Comparison of ENCODE assay signal across 22 mouse cellular contexts in genomic region chr6:5969613-5970012, GRCm38 (mm10).
DNase-seq lines count a peak whose midpoint lies in the region; ATAC-seq and TF ChIP-seq lines count a peak whose summit lies in the region.
"Had no signal": no experiment of that assay in that cellular context is flagged by ENCODE, and none has a peak within 500 bp of the region (broad histone marks: within the 10 kb centered on the region; RNA-seq: fewer than 3 reads in every experiment).

No protein-coding gene starts in this region.

- H3K27me3 ChIP-seq in heart, embryonic 10.5 days (ENCODE audit: insufficient read depth, poor library complexity, severe bottlenecking), result no peaks in the 10 kb centered on the region
- no peaks in the 10 kb centered on the region for H3K27me3 ChIP-seq in heart, embryonic 15.5 days
- H3K27me3 ChIP-seq in heart, adult 2 months (ENCODE audit: control insufficient read depth, insufficient read depth, low read length), result no peaks in the 10 kb centered on the region
- H3K27me3 ChIP-seq in heart, postnatal 0 days (ENCODE audit: control insufficient read depth, insufficient read depth, low read length), result no peaks in the 10 kb centered on the region
- H3K27me3 ChIP-seq: CH12.LX; embryonic facial prominence, embryonic 12.5 days; forebrain, embryonic 13.5 days; forebrain, embryonic 15.5 days had no signal

- peak; percentile 49 for DNase-seq in heart, adult 11 months
- no peak for DNase-seq in heart, embryonic 10.5 days (ENCODE audit: low spot score)
- DNase-seq in heart, adult 2 months, result no peak
- DNase-seq in heart, postnatal 0 days (ENCODE audit: low spot score), result no peak
- DNase-seq in heart, postnatal 14 days, result no peak
- DNase-seq: adrenal gland, adult 8-10 months; adrenal gland, postnatal 14 days; adrenal gland, postnatal 36 days; B cell, adult 2 months; cerebellum, adult 11-12 months; cerebellum, adult 9-10 months; cerebellum, postnatal 25 days had no signal

- H3K4me1 ChIP-seq in heart, embryonic 10.5 days, result peaks cover 15% of the 10 kb centered on the region; the same call in 1 of the 2 replicates
- H3K4me1 ChIP-seq in heart, embryonic 15.5 days (replicated peaks), result peaks cover 7% of the 10 kb centered on the region
- no peaks in the 10 kb centered on the region for H3K4me1 ChIP-seq in heart, adult 2 months (ENCODE audit: control insufficient read depth, insufficient read depth, low read length)
- peaks cover 9% of the 10 kb centered on the region; the same call in 1 of the 2 replicates for H3K4me1 ChIP-seq in heart, postnatal 0 days (ENCODE audit: control insufficient read depth, insufficient read depth)
- H3K4me1 ChIP-seq: embryonic facial prominence, embryonic 10.5 days; forebrain, embryonic 13.5 days; forebrain, embryonic 15.5 days had no signal

- 53% methylated on average over 8 of the region's 8 CpGs for WGBS in heart, embryonic 10.5 days
- 56% methylated on average over 8 of the region's 8 CpGs for WGBS in heart, embryonic 15.5 days
- 55% methylated on average over 8 of the region's 8 CpGs for WGBS in heart, adult 2 months
- WGBS in heart, postnatal 0 days, result 51% methylated on average over 8 of the region's 8 CpGs

- peak overlapping the region; percentile 4; the same call in 1 of the 2 replicates for H3K4me2 ChIP-seq in heart, embryonic 15.5 days
- H3K4me2 ChIP-seq in heart, postnatal 0 days (ENCODE audit: low read depth, low read length), result no peak overlapping the region
- H3K4me2 ChIP-seq: embryonic facial prominence, embryonic 12.5 days; forebrain, embryonic 13.5 days; forebrain, embryonic 15.5 days had no signal

- TF ChIP-seq POLR2A in heart, adult 2 months (IDR thresholded peaks at IDR 0.05; ENCODE audit: insufficient read depth, low read depth, low read length), result no peak

- no peaks in the 10 kb centered on the region for H3K9me3 ChIP-seq in heart, embryonic 10.5 days
- H3K9me3 ChIP-seq in heart, embryonic 15.5 days (replicated peaks), result no peaks in the 10 kb centered on the region
- no peaks in the 10 kb centered on the region for H3K9me3 ChIP-seq in heart, postnatal 0 days (replicated peaks; ENCODE audit: control insufficient read depth, low read length)
- H3K9me3 ChIP-seq: embryonic facial prominence, embryonic 10.5 days; embryonic facial prominence, embryonic 12.5 days; forebrain, embryonic 13.5 days; forebrain, embryonic 15.5 days; G1E had no signal

- H3K9ac ChIP-seq in heart, embryonic 15.5 days, result no peak overlapping the region
- H3K9ac ChIP-seq in heart, adult 2 months (ENCODE audit: low read depth, low read length), result no peak overlapping the region
- no peak overlapping the region for H3K9ac ChIP-seq in heart, postnatal 0 days (replicated peaks; ENCODE audit: low read depth, low read length)
- H3K9ac ChIP-seq: embryonic facial prominence, embryonic 12.5 days; forebrain, embryonic 13.5 days; forebrain, embryonic 15.5 days had no signal

- no peak overlapping the region for H3K27ac ChIP-seq in heart, embryonic 10.5 days
- no peak overlapping the region for H3K27ac ChIP-seq in heart, embryonic 15.5 days
- no peak overlapping the region for H3K27ac ChIP-seq in heart, adult 2 months
- no peak overlapping the region for H3K27ac ChIP-seq in heart, postnatal 0 days (ENCODE audit: low read depth)
- H3K27ac ChIP-seq: embryonic facial prominence, embryonic 10.5 days; embryonic facial prominence, embryonic 12.5 days; forebrain, embryonic 13.5 days; forebrain, embryonic 15.5 days had no signal

- peak; percentile 66; the same call in 1 of the 2 replicates for ATAC-seq in heart, embryonic 15.5 days (replicated peaks; ENCODE audit: insufficient number of reproducible peaks, insufficient read depth, low FRiP score, low read depth)
- peak; percentile 63 for ATAC-seq in heart, postnatal 0 days (ENCODE audit: insufficient read depth, low read depth)
- ATAC-seq: activated CD4-positive, CD25-positive, alpha-beta regulatory T cell, adult 4 months; CD4-positive, CD25-positive, alpha-beta regulatory T cell, adult 4 months; forebrain, embryonic 13.5 days; forebrain, embryonic 15.5 days; Patski had no signal

- H3K79me2 ChIP-seq in heart, adult 2 months (replicated peaks; ENCODE audit: control insufficient read depth, insufficient read depth, low read length), result no peaks in the 10 kb centered on the region

- TF ChIP-seq CTCF in heart, adult 2 months (IDR thresholded peaks at IDR 0.05), result no peak
- TF ChIP-seq CTCF in heart, postnatal 0 days (IDR thresholded peaks at IDR 0.05; ENCODE audit: low read depth), result no peak

- no peak overlapping the region for H3K4me3 ChIP-seq in heart, embryonic 10.5 days
- no peak overlapping the region for H3K4me3 ChIP-seq in heart, embryonic 15.5 days
- no peak overlapping the region for H3K4me3 ChIP-seq in heart, adult 2 months
- H3K4me3 ChIP-seq in heart, postnatal 0 days (ENCODE audit: low read depth, low read length), result no peak overlapping the region
- H3K4me3 ChIP-seq: embryonic facial prominence, embryonic 10.5 days; embryonic facial prominence, embryonic 12.5 days; forebrain, embryonic 13.5 days; forebrain, embryonic 15.5 days had no signal

- TF ChIP-seq EP300 in heart, adult 2 months (IDR thresholded peaks at IDR 0.05; ENCODE audit: insufficient read depth, low read depth, low read length), result no peak
- TF ChIP-seq EP300 in heart, postnatal 0 days (IDR thresholded peaks at IDR 0.05; ENCODE audit: low read depth), result no peak

- intact Hi-C loops in heart, adult 2 months (cut with DNase I), result no loop called here
- intact Hi-C loops in heart, postnatal 14 days (cut with DNase I), result no loop called here

- no peaks in the 10 kb centered on the region for H3K36me3 ChIP-seq in heart, embryonic 10.5 days
- no peaks in the 10 kb centered on the region for H3K36me3 ChIP-seq in heart, embryonic 15.5 days
- H3K36me3 ChIP-seq in heart, adult 2 months (ENCODE audit: control insufficient read depth, insufficient read depth, low read length), result no peaks in the 10 kb centered on the region
- H3K36me3 ChIP-seq in heart, postnatal 0 days (replicated peaks; ENCODE audit: control insufficient read depth, insufficient read depth, low read length), result no peaks in the 10 kb centered on the region
- H3K36me3 ChIP-seq: embryonic facial prominence, embryonic 10.5 days; embryonic facial prominence, embryonic 12.5 days; forebrain, embryonic 15.5 days; G1E had no signal
